Mouse (Mus musculus) testis, postnatal 14 days (tissue): Measurements from ENCODE around the gene Prkcb.
A peak's percentile ranks its signal among the peaks of the same experiment; 100 is the strongest.

Source experiments
- DNase-seq: peaks from one replicate; pipeline ENCODE4 v3.0.0; 2021; ENCODE audit warnings: low spot score

The Prkcb gene

DNA sequence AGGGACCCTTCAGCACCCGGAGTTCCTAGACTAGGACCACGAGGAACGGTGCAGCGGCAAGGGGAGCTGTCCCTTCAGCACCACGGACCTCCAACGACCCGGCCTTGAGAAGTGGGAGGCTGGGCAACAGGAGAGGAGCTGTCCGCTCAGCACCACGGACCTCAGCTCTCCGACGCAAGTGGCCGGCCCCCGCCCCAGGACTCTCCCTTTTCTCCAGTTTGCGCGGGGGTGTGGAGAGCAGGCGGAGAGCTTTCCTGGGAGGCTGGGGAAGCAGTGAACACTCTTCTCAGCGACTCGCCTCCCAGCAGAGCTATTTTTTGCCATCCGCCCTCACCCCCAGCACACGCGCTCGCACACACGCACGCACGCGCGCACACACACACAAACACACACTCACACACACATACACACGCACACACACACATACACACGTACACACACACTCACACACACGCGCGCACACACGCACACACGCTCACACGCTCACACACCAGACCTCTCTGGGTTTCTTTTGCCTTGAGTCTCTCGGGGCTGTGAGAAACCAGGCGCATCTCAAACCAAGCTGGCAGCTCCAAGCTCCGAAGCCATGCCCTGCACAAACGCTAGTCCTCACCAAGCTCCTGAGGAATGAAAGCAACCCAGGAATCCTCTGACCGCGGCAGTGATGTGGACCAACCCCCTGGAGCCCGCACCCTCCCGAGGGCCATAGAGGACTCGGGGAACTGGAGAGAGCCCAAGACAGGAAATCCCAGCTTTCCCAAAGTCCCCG lies 382.5 kb downstream of the Prkcb start:
- DNase-seq, result peak; percentile 89

DNA sequence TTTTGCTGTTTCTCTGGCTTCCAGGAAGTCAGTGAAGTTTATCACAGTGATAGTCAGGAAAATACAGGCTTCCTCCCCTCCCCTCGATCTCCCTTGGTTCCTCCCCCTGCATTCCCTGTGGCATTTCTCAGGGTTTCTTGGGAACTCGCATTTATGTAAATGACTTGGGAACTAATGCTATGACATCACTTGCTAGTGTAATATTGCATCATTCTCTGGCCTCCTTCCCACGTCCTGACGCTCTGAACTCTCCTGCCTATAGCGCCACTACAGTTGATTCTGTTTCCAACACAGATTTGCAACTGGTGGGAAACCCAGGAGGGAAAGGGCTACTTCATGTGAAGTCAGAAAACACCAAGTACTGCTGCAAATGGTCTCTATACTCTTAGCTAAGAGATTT lies 384.4 kb downstream of the Prkcb start:
- no peak for DNase-seq

DNA sequence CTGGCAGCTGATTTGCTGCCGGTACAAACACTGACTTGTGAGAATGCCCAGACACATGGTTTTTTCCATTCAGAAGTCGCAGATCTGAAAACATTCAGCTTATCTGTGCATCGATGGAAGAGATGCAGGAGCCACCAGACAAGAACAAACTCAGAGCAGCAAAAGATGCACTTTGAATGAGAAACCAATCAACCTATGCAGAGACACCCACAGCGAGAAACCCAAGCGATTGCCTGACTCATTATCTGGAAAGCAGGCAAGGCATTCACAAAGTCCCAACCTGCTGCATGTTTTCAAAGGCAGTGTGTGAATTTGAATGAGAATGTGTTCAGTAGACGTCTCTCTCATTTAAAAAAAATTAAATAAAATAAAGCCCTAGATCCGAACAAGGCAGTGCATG lies 386.7 kb downstream of the Prkcb start:
- DNase-seq, result no peak
